Mouse (Mus musculus): Measurements from ENCODE around the gene Fgfr2. TPM values are rescaled to one million over a fixed set of nuclear protein-coding genes. Genes with fewer than 3 reads are reported as not detected.
"Not testable (repeated sequence)": the region's sequence is repeated elsewhere in the genome, so short reads cannot be mapped to it uniquely, and the experiment has no call there.

Gene Fgfr2
- polyA plus RNA-seq, 1 experiment from 2014 or later: 92.0 TPM

DNA sequence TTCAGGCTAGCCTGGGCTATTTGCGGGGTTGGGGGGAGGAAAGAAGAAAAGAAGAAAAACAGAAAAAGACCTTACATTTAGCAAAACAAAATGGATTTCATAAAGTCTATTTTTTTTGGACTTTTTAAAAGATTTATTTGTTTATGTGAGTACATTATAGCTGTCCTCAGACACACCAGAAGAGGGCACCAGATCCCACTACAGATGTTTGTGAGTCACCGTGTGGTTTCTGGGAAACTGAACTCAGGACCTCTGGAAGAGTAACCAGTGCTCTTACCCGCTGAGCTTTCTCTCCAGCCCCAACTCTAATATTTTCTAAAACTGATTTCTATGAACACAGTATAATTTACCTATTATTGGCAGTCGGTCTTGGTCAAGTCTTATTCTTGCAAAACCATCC lies 2588.0 kb downstream of the Fgfr2 start:
- peaks cover 17% of the 10 kb centered on the region for H3K36me3 ChIP-seq (ENCODE audit: control insufficient read depth, insufficient read depth, low read length)
- 88% methylated on average over 4 of the region's 4 CpGs for WGBS
- no peak overlapping the region for H3K4me2 ChIP-seq
- H3K27me3 ChIP-seq (ENCODE audit: control insufficient read depth, insufficient read depth, low read length): no peaks in the 10 kb centered on the region
- peak; percentile 82 for DNase-seq (ENCODE audit: low spot score, missing footprints)
- ATAC-seq (ENCODE audit: low FRiP score): no peak
- H3K9ac ChIP-seq (ENCODE audit: low read length): no peak overlapping the region
- H3K4me1 ChIP-seq (ENCODE audit: control insufficient read depth, insufficient read depth, low read length): no peaks in the 10 kb centered on the region
- H3K9me3 ChIP-seq (ENCODE audit: control insufficient read depth, low read length): no peaks in the 10 kb centered on the region
- no peak overlapping the region for H3K27ac ChIP-seq (ENCODE audit: low read depth, low read length)
- H3K4me3 ChIP-seq (ENCODE audit: low read depth, low read length): no peak overlapping the region

DNA sequence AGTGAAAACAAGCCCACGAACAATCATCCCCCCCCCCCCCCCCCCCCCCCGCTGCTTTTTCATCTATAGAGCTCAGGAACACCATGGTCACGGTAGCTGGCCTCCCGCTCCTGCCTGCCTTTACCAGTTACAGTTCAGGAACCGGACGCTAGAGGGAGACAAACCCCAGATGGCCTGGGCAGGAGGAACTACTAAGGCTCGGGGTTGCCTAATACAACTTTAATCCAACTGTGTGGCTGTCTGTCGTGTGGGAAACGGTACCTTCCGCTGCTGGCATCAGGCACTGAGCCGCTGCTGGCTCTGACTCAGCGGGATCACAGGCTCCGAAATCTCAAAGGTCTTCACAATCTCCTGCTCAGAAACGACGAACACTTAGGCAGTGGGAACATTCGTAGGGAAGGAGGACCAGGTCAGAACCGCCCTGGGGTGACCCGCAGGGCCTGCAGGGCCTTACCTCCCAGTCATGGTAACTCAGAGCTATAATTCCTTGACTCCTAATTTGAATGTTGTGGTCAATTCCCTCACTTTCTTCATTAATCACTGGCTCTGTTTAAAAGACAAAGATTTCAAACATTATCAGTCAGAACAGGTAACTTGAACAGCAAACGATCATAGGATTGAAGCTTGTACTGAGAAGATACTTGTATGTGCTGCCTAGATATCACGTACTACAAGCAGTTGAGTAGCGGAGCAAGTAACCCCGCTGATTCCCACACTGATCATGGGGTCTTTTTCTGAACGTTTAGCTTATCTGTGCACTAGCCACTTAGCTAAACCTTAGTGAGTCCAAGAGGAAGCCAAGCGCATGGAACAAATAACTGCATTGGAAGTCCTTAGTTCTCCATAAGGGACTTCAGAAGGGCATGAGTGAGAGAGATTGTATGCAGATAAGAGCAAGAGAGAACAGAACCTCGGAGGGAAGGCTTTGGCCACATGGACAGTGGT lies 2589.6 kb downstream of the Fgfr2 start:
- Histone ChIP-seq H3K9me3 (ENCODE audit: control insufficient read depth, low read length) (no peaks in the 10 kb centered on the region), H3K27me3 (ENCODE audit: control insufficient read depth, insufficient read depth, low read length) (no peaks in the 10 kb centered on the region), H3K36me3 (ENCODE audit: control insufficient read depth, insufficient read depth, low read length) (peaks cover 13% of the 10 kb centered on the region), H3K4me3 (ENCODE audit: low read depth, low read length) (no peak overlapping the region), H3K4me2 (no peak overlapping the region), H3K4me1 (ENCODE audit: control insufficient read depth, insufficient read depth, low read length) (no peaks in the 10 kb centered on the region), H3K27ac (ENCODE audit: low read depth, low read length) (no peak overlapping the region), H3K9ac (ENCODE audit: low read length) (no peak overlapping the region)
- 49% methylated on average over 23 of the region's 25 CpGs for WGBS
- ATAC-seq (ENCODE audit: low FRiP score) (peak; percentile 69), DNase-seq (ENCODE audit: low spot score, missing footprints) (peak; percentile 99)

DNA sequence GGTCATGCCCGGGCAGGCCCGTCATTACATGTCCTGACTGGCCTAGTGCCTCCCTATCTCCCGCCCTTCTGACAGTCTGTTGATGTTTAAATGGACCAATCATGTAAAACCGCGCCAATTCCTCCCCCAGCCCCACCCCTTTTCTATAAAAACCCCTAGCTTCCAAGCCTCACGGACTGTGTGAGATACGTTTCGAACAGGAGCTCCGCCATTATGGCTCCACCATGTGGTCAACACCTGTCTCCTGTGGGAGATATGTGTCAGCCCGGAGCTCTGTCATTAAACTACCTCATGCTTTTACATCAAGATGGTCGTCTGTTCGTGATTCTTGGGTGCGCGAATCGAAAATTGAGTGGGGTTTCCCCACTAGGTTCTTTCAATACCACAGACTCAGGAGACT lies 2592.0 kb downstream of the Fgfr2 start:
- not testable (repeated sequence) for DNase-seq (ENCODE audit: low spot score, missing footprints); H3K36me3 ChIP-seq (ENCODE audit: control insufficient read depth, insufficient read depth, low read length); H3K4me1 ChIP-seq (ENCODE audit: control insufficient read depth, insufficient read depth, low read length); H3K27ac ChIP-seq (ENCODE audit: low read depth, low read length); H3K9me3 ChIP-seq (ENCODE audit: control insufficient read depth, low read length); H3K27me3 ChIP-seq (ENCODE audit: control insufficient read depth, insufficient read depth, low read length); H3K9ac ChIP-seq (ENCODE audit: low read length); H3K4me3 ChIP-seq (ENCODE audit: low read depth, low read length); ATAC-seq (ENCODE audit: low FRiP score); H3K4me2 ChIP-seq
- 98% methylated on average over 14 of the region's 15 CpGs for WGBS

DNA sequence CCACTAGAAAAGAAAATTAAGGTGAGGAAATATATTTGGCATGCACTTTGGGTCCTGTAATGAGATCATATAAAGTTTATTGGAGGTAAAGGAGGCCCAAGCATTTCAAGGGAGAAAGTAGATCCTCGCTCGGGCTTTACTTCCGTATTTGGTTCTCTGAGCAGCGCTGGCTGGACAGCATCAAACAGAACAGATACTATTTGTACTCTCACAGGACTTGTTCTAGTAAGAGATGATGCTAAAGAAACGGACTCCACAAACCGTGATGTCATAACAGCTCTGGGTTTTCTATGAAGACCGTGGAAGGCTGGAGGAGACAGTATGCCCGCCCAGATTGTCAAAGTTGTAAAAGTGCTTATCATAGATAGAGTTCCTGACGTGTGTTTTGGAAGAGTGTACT lies 2595.8 kb downstream of the Fgfr2 start:
- H3K4me1 ChIP-seq (ENCODE audit: control insufficient read depth, insufficient read depth, low read length): no peaks in the 10 kb centered on the region
- ATAC-seq (ENCODE audit: low FRiP score): no peak

DNA sequence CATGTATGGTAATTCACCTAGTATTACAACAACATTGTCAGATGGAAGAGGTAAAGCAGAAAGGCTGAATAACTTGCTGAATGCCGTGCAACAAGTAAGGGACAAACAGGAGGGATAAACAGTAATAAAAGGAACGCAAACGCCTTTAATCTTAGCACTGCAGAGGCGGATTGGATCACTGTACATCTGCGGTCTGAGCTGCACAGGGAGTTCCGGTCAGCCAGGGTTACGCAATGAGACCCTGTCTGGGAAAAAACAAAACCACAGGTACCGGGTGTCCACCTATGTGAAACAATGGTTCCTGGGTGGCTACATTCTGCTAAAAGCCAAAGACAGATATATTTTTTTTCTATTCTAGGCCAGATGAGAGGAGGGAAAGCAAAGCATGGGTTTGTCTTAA lies 2599.7 kb downstream of the Fgfr2 start:
- Histone ChIP-seq H3K4me2 (no peak overlapping the region), H3K27ac (ENCODE audit: low read depth, low read length) (no peak overlapping the region), H3K9me3 (ENCODE audit: control insufficient read depth, low read length) (no peaks in the 10 kb centered on the region), H3K4me1 (ENCODE audit: control insufficient read depth, insufficient read depth, low read length) (peaks cover 3% of the 10 kb centered on the region; the same call in 1 of the 2 replicates), H3K36me3 (ENCODE audit: control insufficient read depth, insufficient read depth, low read length) (no peaks in the 10 kb centered on the region), H3K9ac (ENCODE audit: low read length) (no peak overlapping the region), H3K27me3 (ENCODE audit: control insufficient read depth, insufficient read depth, low read length) (no peaks in the 10 kb centered on the region), H3K4me3 (ENCODE audit: low read depth, low read length) (no peak overlapping the region)
- 93% methylated on average over 8 of the region's 8 CpGs for WGBS
- no peak for ATAC-seq (ENCODE audit: low FRiP score)
- no peak for DNase-seq (ENCODE audit: low spot score, missing footprints)

More for the DNA sequence above, 2595.8 kb downstream of the Fgfr2 start:
- no peak overlapping the region for H3K27ac ChIP-seq (ENCODE audit: low read depth, low read length)
- 84% methylated on average over 9 of the region's 9 CpGs for WGBS
- no peaks in the 10 kb centered on the region for H3K27me3 ChIP-seq (ENCODE audit: control insufficient read depth, insufficient read depth, low read length)
- H3K4me2 ChIP-seq: no peak overlapping the region
- DNase-seq (ENCODE audit: low spot score, missing footprints): no peak
- H3K36me3 ChIP-seq (ENCODE audit: control insufficient read depth, insufficient read depth, low read length): peaks cover 8% of the 10 kb centered on the region
- no peaks in the 10 kb centered on the region for H3K9me3 ChIP-seq (ENCODE audit: control insufficient read depth, low read length)
- H3K4me3 ChIP-seq (ENCODE audit: low read depth, low read length): no peak overlapping the region
- H3K9ac ChIP-seq (ENCODE audit: low read length): no peak overlapping the region

DNA sequence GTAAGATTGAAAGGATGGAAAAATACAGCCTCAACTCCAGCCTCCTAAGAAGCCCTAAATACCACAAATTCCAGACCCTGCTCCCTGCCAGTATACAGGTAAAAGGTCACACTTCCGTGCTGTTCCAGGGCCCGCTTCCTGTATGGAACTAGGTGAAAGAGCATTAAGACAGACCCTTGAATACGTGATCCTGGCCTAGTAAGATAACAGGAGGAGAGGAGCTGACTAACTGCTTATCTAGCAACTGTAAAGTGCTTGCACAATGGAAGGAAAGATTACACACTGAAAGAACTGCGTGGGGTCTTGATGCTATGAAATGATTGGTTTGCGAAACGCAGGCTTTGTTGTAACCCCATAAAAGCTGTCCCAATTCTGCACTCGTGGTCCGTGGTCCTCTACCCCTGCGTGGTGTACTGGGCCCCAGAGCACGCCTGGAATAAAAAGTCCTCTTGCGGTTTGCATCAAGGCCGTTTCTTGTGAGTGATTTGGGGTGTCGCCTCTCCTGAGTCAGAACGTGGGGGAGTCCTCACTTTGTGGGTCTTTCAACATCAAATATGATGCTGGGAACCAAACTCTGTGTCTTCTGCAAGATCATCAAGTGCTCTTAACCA lies 2602.2 kb downstream of the Fgfr2 start:
- Histone ChIP-seq H3K4me2 (no peak overlapping the region), H3K27ac (ENCODE audit: low read depth, low read length) (no peak overlapping the region), H3K36me3 (ENCODE audit: control insufficient read depth, insufficient read depth, low read length) (no peaks in the 10 kb centered on the region), H3K4me1 (ENCODE audit: control insufficient read depth, insufficient read depth, low read length) (peaks cover 8% of the 10 kb centered on the region), H3K4me3 (ENCODE audit: low read depth, low read length) (no peak overlapping the region), H3K27me3 (ENCODE audit: control insufficient read depth, insufficient read depth, low read length) (no peaks in the 10 kb centered on the region), H3K9ac (ENCODE audit: low read length) (no peak overlapping the region), H3K9me3 (ENCODE audit: control insufficient read depth, low read length) (no peaks in the 10 kb centered on the region)
- DNase-seq (ENCODE audit: low spot score, missing footprints): no peak
- WGBS: 93% methylated on average over 14 of the region's 14 CpGs
- no peak for ATAC-seq (ENCODE audit: low FRiP score)

DNA sequence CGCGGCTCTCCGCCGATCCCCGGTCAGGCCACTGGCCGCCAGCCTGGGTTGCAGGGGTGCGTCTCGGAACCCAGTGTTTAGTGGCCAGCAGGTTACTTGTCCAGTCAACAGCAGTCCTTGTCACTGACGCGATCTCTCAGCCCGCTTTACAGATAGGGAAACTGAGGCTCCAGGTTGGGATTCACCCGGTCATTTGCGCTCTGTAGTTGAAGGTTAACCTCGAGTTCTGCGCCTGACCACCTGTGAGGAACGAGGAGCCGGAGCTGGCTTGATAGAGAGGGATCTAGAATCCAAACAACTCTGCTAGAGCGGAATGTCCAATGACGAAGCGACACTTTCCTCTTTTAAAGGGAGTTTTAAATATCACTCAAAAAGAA lies 2603.1 kb downstream of the Fgfr2 start, which contains the start of gene Ate1:
Gene Ate1, minus strand, starts transcription at position 321 of the 377 bp plus-strand sequence.
- WGBS: 23% methylated on average over 20 of the region's 20 CpGs
- Histone ChIP-seq H3K27ac (ENCODE audit: low read depth, low read length) (peak within 1 kb of the TSS; percentile 97), H3K4me2 (peak within 1 kb of the TSS; percentile 81), H3K27me3 (ENCODE audit: control insufficient read depth, insufficient read depth, low read length) (no peaks in the 10 kb centered on the region), H3K36me3 (ENCODE audit: control insufficient read depth, insufficient read depth, low read length) (no peaks in the 10 kb centered on the region), H3K4me3 (ENCODE audit: low read depth, low read length) (peak within 1 kb of the TSS; percentile 86), H3K9ac (ENCODE audit: low read length) (peak within 1 kb of the TSS; percentile 97), H3K4me1 (ENCODE audit: control insufficient read depth, insufficient read depth, low read length) (peaks cover 8% of the 10 kb centered on the region), H3K9me3 (ENCODE audit: control insufficient read depth, low read length) (no peaks in the 10 kb centered on the region)
- no peak for DNase-seq (ENCODE audit: low spot score, missing footprints)
- ATAC-seq (ENCODE audit: low FRiP score): no peak

DNA sequence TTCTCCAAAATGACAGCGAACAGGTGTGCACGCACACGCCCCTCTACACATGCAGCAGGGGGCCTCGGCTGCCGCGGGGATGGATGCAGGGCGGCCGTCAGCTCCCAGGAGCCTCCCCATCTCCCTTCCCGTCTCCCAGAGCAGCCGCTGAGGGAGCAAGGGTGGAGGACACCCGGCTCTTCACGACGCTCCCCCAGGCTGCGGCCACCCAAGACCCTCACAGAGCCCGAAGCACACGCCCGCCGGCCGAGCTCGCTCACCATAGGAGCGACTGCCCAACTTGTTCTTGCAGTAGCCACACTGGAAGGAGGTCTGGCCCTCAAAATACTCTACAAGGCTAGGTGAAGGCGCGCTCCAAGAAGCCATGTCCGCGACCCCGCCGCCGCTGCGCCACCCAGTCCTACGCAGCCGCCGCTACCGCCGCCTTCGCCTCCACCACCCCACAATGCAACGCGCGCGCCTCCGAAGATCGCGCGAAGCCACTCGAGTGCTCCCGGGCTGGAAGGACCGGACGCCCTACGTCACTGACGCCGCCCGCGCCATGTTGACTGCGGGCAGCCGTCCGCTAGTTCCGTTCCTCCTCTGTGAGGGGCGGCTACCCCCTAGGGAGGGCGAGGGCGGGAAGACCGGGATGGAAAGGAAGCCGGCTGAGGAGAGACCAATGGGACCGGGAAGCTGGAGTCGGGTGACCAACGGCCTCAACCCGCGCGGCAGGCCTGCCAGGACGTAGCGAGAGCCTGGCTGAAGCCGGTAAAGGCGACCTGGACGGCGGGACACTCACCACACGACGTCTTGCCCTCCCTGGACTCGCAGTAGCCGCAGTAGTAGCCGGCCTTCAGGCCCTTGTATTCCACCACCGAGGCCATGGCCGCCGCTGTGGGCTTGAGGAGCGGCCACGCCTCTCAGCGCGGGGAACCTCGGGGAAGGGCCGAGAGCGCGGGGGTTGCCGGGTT lies 2603.8 kb downstream of the Fgfr2 start:
- DNase-seq (ENCODE audit: low spot score, missing footprints): peak; percentile 100
- Histone ChIP-seq H3K4me1 (ENCODE audit: control insufficient read depth, insufficient read depth, low read length) (peaks cover 8% of the 10 kb centered on the region), H3K4me2 (peak overlapping the region; percentile 81), H3K36me3 (ENCODE audit: control insufficient read depth, insufficient read depth, low read length) (no peaks in the 10 kb centered on the region), H3K9me3 (ENCODE audit: control insufficient read depth, low read length) (no peaks in the 10 kb centered on the region), H3K9ac (ENCODE audit: low read length) (peak overlapping the region; percentile 97), H3K27ac (ENCODE audit: low read depth, low read length) (peak overlapping the region; percentile 97), H3K4me3 (ENCODE audit: low read depth, low read length) (peak overlapping the region; percentile 86), H3K27me3 (ENCODE audit: control insufficient read depth, insufficient read depth, low read length) (no peaks in the 10 kb centered on the region)
- ATAC-seq (ENCODE audit: low FRiP score): peak; percentile 98
- under 1% methylated on average over 89 of the region's 90 CpGs for WGBS
